Mouse (Mus musculus) right cerebral cortex, postnatal 4 days (tissue): Measurements from ENCODE around the gene Lrba.

Experiments used
- DNase-seq: peaks from one replicate; pipeline ENCODE4 v3.0.0-alpha.2; 2022

Lrba gene

DNA sequence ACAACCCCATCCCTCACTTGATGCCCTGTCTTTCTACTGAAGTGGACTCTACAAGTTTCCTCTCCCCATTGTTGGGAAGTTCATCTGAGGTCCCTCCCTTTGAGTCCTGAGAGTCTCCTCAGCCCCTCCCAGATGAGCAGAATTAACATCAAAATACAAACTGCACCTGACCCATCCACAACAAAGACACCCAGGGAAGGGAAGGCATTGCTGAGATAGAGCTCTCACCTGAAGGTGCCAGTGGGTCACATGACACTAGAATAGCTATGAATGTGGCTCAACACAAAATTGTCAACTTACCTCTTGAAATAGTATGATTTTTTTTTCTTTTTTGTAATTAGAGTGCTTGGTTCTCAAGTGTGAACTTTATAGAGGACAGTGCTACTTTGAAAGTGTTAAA is 468.3 kb downstream of the Lrba start:
- no peak for DNase-seq

DNA sequence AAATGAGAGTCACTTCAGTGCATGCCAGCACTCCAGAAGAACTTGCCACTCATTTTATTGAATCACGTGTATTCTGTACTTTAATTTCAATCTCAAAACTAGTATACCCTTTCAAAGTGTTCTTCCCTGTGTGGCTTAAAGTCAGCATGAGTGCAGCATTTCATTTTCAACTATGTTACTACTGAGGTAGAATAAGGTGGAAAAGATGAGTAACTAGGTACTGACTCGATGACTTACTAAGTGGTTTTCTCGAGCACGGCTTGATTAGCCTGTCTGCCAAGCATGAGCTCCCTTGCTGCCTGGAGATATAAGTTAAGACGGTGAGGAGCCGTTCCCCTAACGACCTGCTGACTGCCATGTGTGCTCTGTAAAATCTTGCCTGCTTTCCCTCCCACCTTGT is 469.1 kb downstream of the Lrba start:
- no peak for DNase-seq

DNA sequence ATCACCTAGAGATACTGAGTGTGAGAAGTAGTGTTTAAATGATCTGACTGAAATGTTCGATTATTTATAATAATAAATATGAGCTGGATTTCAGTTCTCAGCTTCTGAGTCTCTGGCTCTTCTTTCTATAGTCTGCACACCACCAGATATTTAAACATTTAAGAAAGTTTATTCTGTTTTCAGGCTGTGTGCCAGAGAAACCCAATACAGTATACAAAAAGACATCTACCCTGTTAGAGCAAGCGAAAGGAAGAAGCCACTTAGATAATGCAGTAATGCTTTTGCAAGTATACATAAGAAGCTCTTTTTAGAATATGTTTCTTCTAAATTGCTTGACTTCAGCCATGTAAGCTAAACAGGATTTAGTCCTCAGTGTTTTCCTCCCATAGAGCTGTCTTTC is 474.5 kb downstream of the Lrba start:
- no peak for DNase-seq

DNA sequence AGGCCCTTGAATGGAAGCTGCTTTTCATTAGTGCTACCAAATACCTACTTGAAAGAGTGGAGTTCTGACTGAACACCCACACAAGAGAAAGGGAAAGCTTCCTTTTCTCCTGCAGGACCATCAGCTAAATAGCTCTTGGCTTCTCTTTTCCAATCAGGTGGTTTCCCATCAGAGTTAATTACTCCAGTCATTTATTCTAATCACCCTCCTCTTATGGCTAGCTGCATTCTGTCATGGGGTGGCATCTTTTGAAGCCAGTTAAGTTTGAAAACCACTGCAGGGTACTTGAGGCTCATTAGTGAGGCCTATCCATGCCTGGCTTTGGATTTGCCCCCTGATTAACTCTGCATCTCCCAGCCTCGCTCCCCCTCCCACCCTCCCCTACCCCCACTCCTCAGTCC is 476.7 kb downstream of the Lrba start:
- no peak for DNase-seq

DNA sequence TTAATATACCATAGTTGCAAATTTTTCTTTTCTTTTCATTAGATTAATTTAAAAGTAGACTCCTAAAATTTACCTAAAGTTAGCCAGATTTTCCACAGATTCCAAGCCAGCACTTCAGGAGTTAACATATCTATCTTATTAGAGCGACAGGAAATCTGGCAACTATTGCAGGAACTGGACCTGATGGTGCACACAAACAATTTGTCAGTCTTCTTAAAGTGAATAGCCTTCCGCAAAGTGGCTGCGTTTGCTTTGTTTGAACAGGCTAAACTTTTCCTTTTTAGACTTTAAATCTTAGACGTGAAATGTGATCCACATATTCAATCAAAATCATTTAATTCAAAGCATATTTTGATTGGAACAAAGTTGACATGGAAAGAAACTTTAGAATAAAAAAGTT is 485.0 kb downstream of the Lrba start:
- DNase-seq = no peak

DNA sequence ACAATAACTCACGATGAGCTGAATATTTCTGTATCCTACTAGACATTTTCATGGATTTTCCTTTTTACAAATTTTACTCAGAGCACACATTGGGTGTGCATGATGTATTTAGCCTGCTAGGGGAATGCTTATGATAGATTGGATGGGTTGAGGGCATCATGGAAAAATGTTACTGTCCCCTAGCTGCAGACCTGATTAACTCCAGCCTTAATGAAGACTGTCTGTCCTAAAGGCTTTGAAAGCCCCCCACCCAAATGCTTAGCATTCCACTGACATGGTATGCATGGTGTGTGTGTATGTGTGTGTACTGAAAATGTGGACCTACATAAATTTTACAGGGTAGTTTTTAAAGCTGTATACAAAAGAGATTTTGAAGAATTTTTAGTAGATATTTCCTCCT is 487.1 kb downstream of the Lrba start:
- no peak for DNase-seq

DNA sequence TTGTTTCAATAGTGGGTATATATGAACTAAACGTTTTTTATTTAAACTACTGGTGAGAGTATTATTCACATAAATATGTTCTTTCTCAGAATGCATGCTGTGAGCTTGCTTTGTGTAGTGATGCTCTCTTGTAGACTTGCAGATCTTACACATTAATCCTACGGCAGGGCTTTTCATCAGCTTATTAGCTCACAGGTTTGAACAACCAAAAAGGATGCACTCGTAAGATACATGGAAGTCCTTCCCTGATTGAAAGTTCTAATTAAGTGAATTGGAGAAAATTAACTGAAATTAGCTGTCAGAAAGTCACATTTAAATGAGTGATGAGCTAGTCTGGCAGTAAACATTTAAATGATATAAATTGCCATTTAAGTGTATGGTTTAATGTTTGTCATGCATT is 488.3 kb downstream of the Lrba start:
- no peak for DNase-seq

DNA sequence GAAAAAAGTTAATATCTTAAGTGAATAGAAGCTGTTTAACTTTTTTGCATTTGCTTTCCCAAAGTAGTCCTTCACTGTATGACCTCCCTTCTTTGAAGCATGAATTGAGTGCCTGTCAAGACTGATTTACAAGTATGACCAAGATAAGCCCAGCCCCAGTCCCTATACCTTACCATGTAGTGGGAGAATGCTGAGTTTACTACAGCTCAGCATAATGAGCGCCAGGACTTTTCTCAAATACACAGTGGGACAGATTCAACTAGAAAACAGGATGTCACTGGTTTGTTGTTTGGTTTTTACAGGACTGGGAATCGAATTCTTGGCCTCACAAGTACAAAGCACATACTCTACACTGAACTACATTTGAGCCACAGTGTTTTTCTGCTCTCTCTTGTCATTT is 490.0 kb downstream of the Lrba start:
- no peak for DNase-seq

DNA sequence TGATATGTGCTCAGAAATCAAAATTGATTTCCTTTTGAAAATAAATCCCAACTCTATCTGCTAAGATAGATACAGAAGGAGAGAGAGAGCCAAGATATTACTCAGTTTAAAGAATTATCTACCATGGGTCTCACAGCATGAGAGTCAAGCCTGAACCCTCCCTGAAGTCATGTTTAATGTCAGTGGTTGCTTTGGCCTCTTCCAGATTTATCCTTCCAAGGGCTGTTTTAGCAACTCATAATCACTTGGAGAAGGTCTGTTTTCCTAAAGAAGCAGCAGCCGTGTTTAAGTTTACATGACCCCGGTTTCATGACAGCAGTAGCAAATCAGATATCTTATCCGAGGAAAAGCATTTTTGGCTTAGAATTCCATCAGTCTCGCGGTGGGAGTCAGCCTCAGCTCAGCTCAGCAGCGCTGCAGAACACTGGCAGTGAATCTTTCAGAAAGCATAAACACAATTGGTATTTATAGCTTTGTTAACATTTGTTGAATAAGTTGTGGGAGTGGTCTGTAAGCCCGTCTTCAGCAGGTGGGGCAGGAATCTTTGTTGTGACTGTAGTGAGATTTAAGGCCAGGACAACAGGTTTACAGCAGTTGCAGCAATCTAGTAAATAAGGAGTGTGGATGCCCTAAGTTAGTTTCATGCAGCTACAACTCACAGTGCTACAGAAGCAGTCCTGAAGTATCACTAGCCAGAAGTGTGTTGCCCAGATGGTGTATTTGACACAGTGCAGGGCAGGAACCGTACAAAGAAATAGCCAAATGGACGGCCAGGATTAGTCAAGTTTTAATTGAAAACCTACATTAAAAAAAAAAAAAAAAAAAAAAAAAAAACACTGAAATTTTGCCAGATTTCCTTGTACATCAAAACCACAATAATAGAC is 499.2 kb downstream of the Lrba start:
- DNase-seq = no peak

DNA sequence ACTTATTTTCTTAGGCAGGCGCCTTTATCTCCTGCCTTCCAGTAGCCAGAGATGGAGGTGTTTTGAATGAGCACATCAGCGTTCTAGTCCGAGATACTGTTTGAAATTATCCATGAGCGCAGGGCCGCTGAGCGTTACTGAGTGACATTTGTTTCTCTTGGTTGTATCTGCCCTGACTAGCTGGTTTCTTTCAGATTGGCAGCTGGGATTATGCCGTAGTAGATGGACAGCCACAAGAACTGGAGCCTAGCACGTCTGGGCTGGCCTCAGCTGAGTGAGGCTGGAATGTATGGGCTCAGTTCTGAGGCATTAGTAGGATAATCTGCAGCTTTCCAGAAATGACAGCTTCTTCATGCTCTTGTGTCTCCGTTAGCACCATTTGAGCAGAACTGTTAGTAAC is 500.6 kb downstream of the Lrba start:
- DNase-seq = no peak

DNA sequence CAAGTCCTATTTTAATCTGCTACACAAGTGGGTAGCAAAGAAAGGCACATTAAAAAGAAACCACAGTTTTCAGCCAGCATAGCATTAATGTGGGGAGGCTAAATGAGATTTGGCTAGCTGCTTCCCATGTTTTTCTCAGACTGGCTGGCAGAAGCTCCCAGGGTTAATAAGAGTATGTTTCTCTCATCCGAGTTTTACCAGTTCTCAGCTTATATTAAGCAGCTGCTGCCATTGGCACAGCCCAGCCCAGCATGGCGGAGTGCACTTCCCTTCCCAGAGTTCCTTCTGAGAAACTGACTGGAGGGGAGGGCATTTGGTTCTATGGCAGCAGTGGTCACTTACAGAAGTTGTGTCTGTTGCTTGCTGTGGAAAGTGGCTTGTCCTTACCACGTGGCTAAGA is 514.4 kb downstream of the Lrba start:
- no peak for DNase-seq

DNA sequence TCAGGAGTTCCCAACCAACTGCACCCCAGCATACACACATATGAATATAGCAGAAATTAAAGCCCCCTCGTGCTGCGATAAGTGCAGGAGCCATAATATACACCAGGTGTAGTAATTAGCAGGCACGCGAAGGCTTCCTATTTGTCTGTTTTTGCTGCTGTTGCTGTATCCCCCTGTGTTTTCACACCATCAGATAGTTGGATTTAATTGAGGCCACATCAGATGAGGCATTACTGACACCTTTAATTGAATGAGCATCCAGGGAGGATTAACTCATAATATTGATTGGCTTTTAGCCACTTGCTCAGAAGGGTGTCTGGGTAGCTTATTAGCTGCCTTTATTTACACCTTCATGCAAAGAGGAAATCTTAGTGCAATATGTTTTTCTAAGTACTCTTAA is 515.3 kb downstream of the Lrba start:
- no peak for DNase-seq

DNA sequence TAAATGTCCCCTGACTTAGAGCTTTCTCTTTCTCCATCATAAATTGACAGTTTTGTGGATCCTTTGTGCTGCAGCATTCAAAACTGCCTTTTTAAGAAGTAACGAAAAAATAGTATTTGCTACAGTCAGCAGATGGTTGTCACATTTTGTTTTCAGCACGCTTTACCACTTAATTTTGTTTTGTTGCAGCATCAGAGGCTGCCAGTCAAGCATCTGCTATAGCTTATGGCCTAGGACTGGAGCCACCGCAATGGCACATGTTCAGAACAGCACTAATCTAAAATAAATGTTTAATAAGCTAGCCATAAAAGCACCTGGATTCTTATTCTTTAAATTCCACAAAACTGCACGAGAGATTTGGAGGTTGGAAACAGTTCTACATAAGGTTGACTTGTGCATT is 520.9 kb downstream of the Lrba start:
- no peak for DNase-seq

DNA sequence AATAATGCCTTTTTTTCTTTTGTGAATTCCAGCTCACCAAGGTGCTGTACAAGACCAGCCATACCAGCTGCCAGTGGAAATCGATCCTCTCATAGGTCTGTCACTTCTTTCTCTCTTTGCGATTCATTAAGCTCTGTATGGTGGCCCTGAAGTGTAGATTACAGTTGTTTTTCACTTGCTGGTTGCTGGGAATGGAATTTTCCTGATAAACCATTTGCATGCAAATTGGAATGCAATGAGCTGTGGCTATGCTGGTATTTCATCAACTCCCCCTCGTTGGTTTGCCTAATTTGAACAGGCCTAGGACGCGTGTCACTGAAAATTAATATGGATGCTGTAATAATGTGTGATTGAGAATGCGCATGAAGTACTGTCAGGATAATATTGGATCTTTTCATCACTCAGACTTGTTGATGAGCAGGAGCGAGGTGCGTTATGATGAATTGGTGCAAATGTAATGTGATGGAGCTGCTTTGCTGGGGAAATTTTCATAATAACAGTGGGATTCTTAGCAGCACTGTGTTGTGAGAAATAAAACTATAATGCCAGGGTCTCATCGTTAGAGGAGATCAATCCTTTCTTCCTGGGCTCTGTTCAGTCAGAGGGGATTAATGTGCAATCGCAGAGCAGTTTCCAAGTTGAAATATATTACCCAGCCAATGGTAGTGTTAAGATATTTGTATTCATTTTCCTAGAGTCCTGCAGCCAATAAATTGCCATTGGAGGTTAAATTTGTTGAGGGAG is 521.5 kb downstream of the Lrba start:
- DNase-seq = no peak

DNA sequence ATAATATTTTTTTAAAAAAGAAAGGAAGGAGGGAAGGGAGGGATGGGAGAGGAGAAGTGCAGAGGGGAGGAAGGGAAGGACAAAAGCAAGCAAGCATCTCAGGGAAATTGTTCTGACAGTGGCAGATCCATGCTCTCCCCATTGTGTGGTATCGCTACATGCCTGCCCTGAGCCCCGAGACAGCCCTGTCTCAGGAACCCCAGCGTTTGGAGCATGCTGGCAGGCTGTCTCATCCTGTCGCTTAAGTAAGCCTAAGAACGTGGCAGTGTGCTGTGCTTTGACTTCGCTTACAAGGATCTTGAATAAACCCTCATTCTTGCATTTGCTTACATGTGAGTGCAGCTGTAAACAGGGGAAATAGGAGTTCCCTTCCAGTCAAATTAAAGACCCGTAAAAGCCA is 526.2 kb downstream of the Lrba start:
- no peak for DNase-seq

DNA sequence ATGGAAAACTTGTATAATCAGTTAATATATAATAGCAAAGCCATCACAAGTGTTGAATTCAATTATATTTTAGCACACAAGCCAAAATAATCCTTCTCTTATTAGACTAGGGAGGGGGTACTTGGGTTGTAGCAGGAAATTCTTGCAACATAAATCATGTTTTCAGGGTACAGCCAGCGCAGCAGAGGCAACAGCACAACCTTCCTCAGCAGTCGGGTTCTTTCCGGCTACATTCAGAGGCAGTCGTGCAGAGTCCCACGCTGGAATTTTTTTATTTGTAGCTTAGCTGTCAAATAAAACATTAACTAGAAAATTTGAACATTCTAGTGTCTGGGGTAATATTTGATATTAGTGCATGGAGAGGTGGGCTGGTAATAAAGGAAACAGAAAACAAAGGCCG is 529.7 kb downstream of the Lrba start:
- DNase-seq = no peak

DNA sequence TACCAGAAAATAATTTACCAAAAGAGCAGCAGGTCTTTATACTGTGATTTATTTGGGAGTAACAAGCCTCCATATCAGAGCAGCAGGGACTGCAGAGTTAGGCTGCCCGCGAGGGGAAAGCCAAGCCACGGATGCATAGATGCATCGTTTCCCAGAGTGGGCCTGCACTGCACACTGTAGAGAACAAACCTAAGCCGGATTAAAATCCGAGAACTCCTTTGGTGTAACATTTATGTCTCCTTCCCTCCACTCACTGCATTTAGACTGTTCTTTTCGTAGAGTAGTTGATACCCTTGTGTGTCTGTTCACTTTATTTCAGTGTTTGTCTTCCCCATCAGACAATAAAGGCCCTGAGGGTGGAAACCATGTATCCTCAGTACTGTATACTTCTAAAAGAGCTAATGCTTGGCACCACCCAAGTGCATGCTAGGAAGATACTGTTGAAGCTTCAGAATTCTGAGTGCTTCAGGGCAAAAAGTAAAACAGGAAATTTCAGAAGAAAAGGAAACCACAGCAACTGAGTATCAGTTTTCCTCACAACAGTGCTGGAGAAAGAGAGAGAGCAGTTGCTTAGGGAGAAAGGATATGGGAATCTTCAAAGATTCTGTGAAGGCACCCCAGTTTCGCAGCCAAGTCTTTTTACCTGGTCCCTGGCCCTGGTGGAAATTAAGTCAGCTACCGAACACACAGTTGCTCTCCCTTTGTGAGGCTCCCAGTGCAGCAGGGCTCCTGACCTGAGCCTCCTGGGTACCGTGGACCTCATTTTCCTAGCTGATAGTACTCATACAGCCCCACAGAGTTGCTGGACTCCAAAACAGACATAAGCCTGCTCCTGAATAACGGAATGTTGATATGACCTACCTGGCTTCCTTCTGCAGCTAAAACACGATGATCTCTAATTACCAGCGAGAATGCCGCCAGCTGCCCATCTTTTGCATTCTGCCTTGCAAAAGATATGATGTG is 530.4 kb downstream of the Lrba start:
- no peak for DNase-seq

DNA sequence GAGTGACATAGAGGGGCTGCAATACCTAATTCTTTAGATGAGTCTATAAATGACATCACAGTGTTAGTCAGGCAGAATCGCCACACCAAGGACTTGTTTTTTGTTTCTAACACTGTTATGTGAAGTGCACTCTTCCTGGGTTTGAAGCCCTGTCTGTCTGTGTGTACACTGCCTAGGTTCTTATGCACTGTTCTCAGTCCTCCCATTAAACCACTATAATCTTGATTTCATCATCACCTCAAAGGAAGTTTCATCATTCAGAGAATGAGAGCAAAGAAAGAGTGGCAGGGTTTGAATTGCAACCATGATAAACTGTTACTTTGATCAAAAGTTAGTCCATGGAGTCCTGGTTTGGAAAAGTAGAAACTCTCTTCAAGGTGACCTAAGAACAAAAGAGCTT is 532.1 kb downstream of the Lrba start:
- no peak for DNase-seq

DNA sequence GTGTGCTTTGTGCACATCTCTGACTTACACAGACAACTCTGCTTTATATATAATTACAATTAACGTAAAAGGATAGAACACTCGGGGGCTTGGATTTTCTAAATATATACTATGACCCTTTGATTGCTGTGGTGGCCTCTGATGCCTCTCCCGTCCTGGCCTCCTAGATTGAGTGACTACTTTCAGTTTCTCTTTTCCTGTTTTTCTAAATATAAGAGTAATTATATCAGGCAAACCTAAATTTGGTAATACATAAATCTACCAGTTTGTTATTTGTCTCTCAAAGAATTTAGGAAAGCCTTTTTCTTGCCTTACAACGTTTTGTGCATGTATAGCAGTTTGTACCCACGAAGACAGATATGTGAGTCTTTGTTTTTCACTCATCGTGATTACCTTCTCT is 534.2 kb downstream of the Lrba start:
- no peak for DNase-seq

DNA sequence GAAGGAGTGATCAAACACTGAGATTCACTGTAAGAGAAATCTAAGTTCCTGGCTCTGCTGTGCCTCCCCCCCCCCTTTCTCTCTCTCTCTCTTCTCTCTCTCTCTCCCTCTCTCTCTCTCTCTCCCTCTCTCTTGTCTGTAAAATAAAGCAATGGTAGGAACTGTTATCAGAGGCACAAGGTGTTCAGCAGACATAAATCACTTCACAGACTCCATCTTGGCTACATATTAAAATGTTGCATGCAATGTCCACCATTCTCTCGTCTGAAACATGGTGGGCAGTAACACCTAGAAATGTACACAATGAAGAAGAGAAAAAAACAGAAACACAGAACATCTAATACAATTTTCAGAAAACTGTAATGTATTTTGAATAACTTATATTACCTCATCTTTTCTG is 534.9 kb downstream of the Lrba start:
- DNase-seq = no peak

DNA sequence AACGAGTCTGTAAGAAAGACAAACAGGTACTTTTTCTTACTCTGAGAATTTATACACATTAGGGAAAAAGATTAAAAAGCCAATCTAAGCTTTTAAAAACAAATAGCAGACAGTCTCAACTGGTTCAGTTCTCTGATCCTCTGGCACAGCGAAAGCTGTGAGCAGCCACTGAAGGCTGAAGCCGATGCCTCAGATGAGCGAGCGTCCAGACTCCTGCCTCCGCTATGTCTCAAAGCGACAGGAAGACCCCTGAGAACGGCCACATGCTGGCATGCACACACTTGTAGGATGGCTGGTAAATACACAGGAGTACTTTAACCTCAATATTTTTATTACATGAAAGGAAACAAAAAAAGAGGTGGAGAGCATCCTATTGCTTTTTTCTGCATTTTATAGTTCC is 535.4 kb downstream of the Lrba start:
- DNase-seq = no peak

DNA sequence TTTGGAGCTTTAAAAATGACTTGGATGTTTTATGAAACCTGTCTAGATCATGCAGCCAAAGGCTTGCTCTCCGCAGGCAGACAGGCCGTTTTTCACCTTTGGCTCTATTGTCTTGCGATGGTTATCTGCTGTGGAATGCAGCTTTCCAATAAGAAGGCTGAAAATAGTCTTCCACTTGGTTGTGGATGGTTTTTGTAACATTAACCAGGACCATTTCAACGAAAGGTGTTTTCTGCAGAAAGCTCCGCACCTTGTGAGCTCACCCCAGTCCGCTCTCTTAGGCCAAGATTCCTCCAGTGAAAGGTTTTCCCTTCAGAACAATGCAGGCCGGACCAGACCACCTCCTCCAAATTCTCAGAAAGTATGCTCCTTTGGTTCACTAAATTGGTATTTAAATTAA is 536.0 kb downstream of the Lrba start:
- DNase-seq = no peak
